Mouse (Mus musculus) ES-E14 (cell line): ENCODE measurements around the gene Camk2n1.

ENCODE experiments used
- CHD2 ChIP-seq: IDR thresholded peaks from 2 replicates; pipeline ENCODE4 v1.6.1; 2014; ENCODE audit warnings: mild to moderate bottlenecking, low read depth, low read length, inconsistent platforms
- HCFC1 ChIP-seq: IDR thresholded peaks from 2 replicates; pipeline ENCODE4 v1.6.1; 2012; ENCODE audit warnings: low read length, inconsistent platforms, borderline replicate concordance; ENCODE audit not compliant: insufficient read depth
- MAFK ChIP-seq: IDR thresholded peaks from 2 replicates; pipeline ENCODE4 v1.6.1; 2014; ENCODE audit warnings: mild to moderate bottlenecking, low read depth, low read length, inconsistent platforms; ENCODE audit not compliant: insufficient read depth
- ZC3H11A ChIP-seq: IDR thresholded peaks from 2 replicates; pipeline ENCODE4 v1.6.1; 2012; ENCODE audit warnings: low read depth, mild to moderate bottlenecking, inconsistent platforms, low read length, borderline replicate concordance
- ZNF384 ChIP-seq: IDR thresholded peaks from 2 replicates; pipeline ENCODE4 v1.6.1; 2012; ENCODE audit warnings: low read depth, low read length, inconsistent platforms

DNA sequence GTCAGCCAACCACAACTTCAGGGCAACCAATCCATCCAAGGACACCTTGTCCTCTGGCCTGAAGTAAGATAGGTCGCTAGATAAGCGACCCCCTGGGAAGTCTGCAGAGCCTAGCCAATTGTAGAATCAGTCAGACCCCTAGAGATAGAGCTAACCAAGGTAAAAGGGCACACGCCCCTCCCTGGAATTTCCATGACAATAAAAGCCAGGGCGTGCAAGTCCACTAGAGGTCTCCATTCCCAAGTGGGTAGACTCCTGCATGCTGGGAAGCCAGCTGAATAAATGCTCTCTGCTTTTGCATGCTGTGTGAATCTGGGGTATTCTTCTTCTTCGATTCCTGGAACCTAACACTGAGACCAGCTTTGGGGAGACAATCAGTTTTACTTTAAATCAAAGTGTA is 37.7 kb upstream of the Camk2n1 start:
- TF ChIP-seq CHD2 (no peak), ZNF384 (no peak), MAFK (no peak), HCFC1 (no peak), ZC3H11A (no peak)
